Mouse (Mus musculus) myocyte (in vitro differentiated cells): ENCODE data around the gene Lamtor2.

Source experiments
- CEBPB ChIP-seq: IDR thresholded peaks from 2 replicates; pipeline ENCODE4 v1.6.1; 2011; ENCODE audit warnings: mild to moderate bottlenecking, moderate library complexity; ENCODE audit not compliant: poor library complexity, insufficient read depth, severe bottlenecking
- MAX ChIP-seq: IDR thresholded peaks from one replicate; pipeline ENCODE4 v1.6.1; 2011; ENCODE audit warnings: low read depth, mild to moderate bottlenecking, control low read depth
- MYOD1 ChIP-seq, 3 experiments: IDR thresholded peaks; one replicate each; pipeline ENCODE4 v1.6.1; 2011; ENCODE audit warnings: control low read depth in 2 of 3, low read depth in 2 of 3, mild to moderate bottlenecking in 2 of 3, moderate library complexity in 1 of 3; ENCODE audit not compliant: insufficient read length in 2 of 3, control insufficient read depth in 1 of 3
- MYOG ChIP-seq, 3 experiments: IDR thresholded peaks; one replicate each; pipeline ENCODE4 v1.6.1; 2011; ENCODE audit warnings: control low read depth in 2 of 3, low read depth in 2 of 3, mild to moderate bottlenecking in 2 of 3; ENCODE audit not compliant: insufficient read length in 2 of 3, control insufficient read depth in 1 of 3, insufficient read depth in 1 of 3
- POLR2A ChIP-seq: IDR thresholded peaks from one replicate; pipeline ENCODE4 v1.6.1; 2011; ENCODE audit warnings: low read depth, mild to moderate bottlenecking, control low read depth, moderate library complexity; ENCODE audit not compliant: insufficient read length
- POLR2AphosphoS2 ChIP-seq: IDR thresholded peaks from one replicate; pipeline ENCODE4 v1.6.1; 2011; ENCODE audit warnings: low read depth, control low read depth; ENCODE audit not compliant: insufficient read length
- SRF ChIP-seq: IDR thresholded peaks from one replicate; pipeline ENCODE4 v1.6.1; 2011; ENCODE audit warnings: low read depth; ENCODE audit not compliant: control insufficient read depth, insufficient read length
- TCF12 ChIP-seq: IDR thresholded peaks from one replicate; pipeline ENCODE4 v1.6.1; 2011; ENCODE audit warnings: mild to moderate bottlenecking, control low read depth; ENCODE audit not compliant: poor library complexity, insufficient read depth, severe bottlenecking
- USF1 ChIP-seq: IDR thresholded peaks from one replicate; pipeline ENCODE4 v1.6.1; 2011; ENCODE audit warnings: low read depth, mild to moderate bottlenecking, control low read depth, moderate library complexity

DNA sequence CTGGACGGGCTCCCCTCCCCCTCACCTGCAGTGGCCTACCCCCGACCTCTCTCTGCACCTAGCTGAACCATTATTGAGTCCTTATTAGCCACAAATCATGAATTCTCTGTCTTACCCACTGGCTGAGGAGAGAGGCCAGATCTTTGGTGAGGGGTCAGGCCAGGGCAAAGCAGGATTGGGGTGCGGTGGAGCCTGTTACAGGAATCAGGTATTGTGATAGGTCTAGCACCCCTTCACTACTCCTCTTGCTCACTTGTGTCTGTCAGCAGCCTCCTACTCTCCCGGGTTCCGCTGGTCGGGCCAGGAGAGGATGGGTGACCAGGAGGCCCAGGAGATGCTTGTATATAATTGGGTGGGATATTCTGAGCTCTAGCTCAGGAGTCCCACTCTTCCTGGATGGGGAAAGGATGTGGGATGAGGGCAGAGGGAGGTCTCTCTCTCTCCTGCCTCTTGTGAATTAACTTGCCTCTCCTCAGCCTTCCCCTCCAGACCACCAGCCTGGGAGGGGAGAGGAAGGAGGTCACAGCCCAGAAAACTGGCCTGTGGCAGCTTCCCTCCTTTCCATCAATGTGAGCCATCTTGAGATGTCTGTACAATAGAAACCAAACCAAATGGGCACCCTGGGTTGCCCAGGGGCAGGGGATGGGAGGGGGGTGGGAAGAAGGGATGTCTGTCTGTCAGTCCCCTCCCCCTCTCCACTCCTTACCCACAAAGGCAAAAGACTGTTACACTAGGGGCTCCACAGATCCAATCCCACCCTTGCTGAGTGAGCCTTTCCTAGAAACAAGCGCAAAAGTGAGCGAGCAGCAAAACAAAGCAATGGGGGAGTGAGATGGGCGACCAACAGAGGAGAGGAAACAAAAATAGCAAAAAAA, 14.4 kb downstream of the Lamtor2 start:
- TF ChIP-seq POLR2AphosphoS2 (no peak), POLR2A (no peak), SRF (no peak), TCF12 (no peak), MAX (no peak), USF1 (no peak), CEBPB (no peak), MYOD1 (IDR thresholded peaks at IDR 0.05; ENCODE audit: control insufficient read depth in 1 of 3, insufficient read length in 2 of 3, low read depth in 2 of 3) (no peak), MYOG (IDR thresholded peaks at IDR 0.05; ENCODE audit: control insufficient read depth in 1 of 3, insufficient read depth in 1 of 3, insufficient read length in 2 of 3, low read depth in 2 of 3) (no peak)
